Mouse (Mus musculus) midbrain, embryonic 16.5 days (tissue): ENCODE measurements at regions not wholly inside any gene's neighbourhood (a gene's known extent, or its start where the extent isn't known, plus 50 kb on each side); places are given as distances from the start of the nearest gene placed in this dataset.

ENCODE experiments used
- ATAC-seq: fragments of 200-750 bp; cut with Nextera tagmentation; 2 replicates; pipeline ENCODE4 v1.8.0; 2017; ENCODE audit warnings: moderate TSS enrichment
- H3K27ac ChIP-seq: fragments of 300-500 bp; sonication (generic); 2 replicates; pipeline ENCODE4 v1.5.1; 2014; ENCODE audit warnings: mild to moderate bottlenecking, low read length, mixed read lengths
- H3K27me3 ChIP-seq: fragments of 300-500 bp; sonication (generic); 2 replicates; pipeline ENCODE4 v1.6.1; 2014; ENCODE audit warnings: low read depth, low read length, mixed read lengths; ENCODE audit not compliant: control insufficient read depth, insufficient read depth
- H3K36me3 ChIP-seq: fragments of 300-500 bp; sonication (generic); 2 replicates; pipeline ENCODE4 v1.6.1; 2014; ENCODE audit warnings: mild to moderate bottlenecking, low read length, moderate library complexity, mixed read lengths; ENCODE audit not compliant: control insufficient read depth, insufficient read depth
- H3K4me1 ChIP-seq: fragments of 300-500 bp; sonication (generic); 2 replicates; pipeline ENCODE4 v1.6.1; 2014; ENCODE audit warnings: mild to moderate bottlenecking, low read length, mixed read lengths; ENCODE audit not compliant: control insufficient read depth, insufficient read depth
- H3K4me2 ChIP-seq: fragments of 300-500 bp; sonication (generic); 2 replicates; pipeline ENCODE4 v1.6.1; 2014; ENCODE audit warnings: mild to moderate bottlenecking, low read length, mixed read lengths
- H3K4me3 ChIP-seq: fragments of 300-500 bp; sonication (generic); 2 replicates; pipeline ENCODE4 v1.5.1; 2014; ENCODE audit warnings: low read depth, mild to moderate bottlenecking, low read length, moderate library complexity, mixed read lengths
- H3K9ac ChIP-seq: fragments of 300-500 bp; sonication (generic); 2 replicates; pipeline ENCODE4 v1.6.1; 2014; ENCODE audit warnings: low read depth, low read length, mixed read lengths
- H3K9me3 ChIP-seq: fragments of 300-500 bp; sonication (generic); replicated peaks from 2 replicates; pipeline ENCODE4 v1.6.1; 2014; ENCODE audit warnings: mild to moderate bottlenecking, low read length, mixed read lengths; ENCODE audit not compliant: control insufficient read depth, poor library complexity, severe bottlenecking
- WGBS: fragments of 180-500 bp; shearing (Covaris S2); extraction: QIAGEN DNeasy Blood & Tissue Kit; methylation state at CpG from one replicate; pipeline ENCODE4 v1.1.7; 2014; 5-methylcytosine and 5-hydroxymethylcytosine counted together

DNA sequence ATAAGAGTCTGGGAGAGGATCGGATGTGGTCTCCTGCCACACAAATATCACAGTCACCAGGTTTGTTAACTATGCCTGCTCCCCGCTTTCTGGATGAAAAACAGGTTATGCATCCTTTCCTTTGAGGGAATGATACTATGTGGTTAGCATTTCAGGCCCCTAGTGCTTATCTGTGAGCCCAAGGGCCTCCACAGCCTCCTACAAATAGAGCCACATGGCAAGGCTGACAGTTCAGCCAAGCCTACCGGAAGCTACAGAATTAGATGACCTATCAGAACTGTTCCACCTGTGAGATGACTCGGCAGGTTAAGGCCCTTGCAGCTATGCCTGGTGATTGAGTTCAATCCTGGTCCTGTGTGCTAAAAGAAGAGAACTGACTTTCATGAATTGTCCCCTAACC, 91.4 kb upstream of the Cacna1e start:
- Histone ChIP-seq H3K4me3 (no peak overlapping the region), H3K36me3 (no peaks in the 10 kb centered on the region), H3K9me3 (no peaks in the 10 kb centered on the region), H3K4me1 (no peaks in the 10 kb centered on the region), H3K4me2 (no peak overlapping the region), H3K27me3 (no peaks in the 10 kb centered on the region), H3K27ac (no peak overlapping the region), H3K9ac (no peak overlapping the region)
- 93% methylated on average over 4 of the region's 4 CpGs for WGBS
- ATAC-seq: no peak

DNA sequence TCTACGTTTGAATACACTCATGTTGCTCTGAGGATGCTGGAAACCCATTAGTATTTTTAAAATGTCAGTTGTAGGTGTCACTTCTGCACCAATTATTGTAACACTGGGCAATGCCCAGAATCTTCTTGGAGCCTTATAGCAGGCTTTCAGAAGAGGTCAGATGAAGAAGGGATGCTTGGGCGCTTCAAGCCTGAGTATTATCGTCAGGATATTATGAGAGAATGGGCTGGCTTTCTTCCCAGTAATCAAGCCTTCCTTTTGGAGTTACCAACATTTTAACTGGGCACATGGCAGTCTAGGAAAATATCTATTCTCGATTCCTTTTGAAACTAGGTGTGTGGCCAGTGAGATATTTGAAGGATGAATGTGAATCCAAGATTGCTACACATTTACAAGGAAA, 77.0 kb upstream of the Cacna1e start:
- Histone ChIP-seq H3K9me3 (no peaks in the 10 kb centered on the region), H3K4me3 (no peak overlapping the region), H3K4me2 (no peak overlapping the region), H3K4me1 (no peaks in the 10 kb centered on the region), H3K27ac (no peak overlapping the region), H3K27me3 (no peaks in the 10 kb centered on the region), H3K9ac (no peak overlapping the region), H3K36me3 (no peaks in the 10 kb centered on the region)
- 84% methylated on average over 4 of the region's 4 CpGs for WGBS
- ATAC-seq: no peak

DNA sequence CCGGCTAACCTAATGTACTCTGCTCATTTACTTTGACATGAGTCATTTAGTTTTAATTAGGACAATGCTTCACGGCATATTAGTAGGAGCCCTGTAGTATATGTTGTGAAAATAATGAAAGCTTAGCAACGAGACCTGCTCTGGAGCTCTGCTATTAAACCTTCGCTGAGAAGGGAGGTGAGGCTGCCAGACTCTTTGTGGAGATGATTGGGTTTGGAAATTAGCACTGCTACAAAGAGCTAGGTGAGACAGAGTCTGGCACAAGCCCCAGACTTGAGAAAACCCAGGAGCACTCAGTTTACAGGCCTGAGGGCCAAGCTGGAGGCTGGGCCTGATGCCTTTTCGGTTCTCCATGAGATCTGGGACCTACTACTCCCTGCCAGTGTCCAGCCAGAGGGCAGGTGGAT, 72.3 kb upstream of the Cacna1e start:
- Histone ChIP-seq H3K4me1 (peaks cover 10% of the 10 kb centered on the region), H3K36me3 (no peaks in the 10 kb centered on the region), H3K4me2 (no peak overlapping the region), H3K9ac (no peak overlapping the region), H3K9me3 (no peaks in the 10 kb centered on the region), H3K27ac (no peak overlapping the region), H3K4me3 (no peak overlapping the region), H3K27me3 (no peaks in the 10 kb centered on the region)
- WGBS: 63% methylated on average over 5 of the region's 5 CpGs
- no peak for ATAC-seq

DNA sequence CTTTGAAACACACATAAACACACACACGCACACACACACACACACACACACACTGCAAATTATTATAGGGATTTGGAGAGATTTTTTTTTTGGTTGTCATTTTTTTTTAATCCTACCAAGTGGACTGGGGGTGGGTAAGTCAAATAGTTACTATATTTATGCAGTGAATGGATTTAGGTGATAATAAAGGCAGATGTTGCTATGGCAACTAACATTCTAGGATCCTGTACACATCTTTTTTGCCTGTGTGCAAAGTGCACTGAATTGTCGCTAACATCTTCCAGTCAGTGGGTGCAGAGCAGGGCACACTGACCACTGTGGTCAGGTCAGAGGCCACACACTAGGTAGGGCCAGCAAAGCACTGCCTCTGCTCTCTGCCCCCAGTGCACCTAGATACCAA, 68.4 kb upstream of the Cacna1e start:
- Histone ChIP-seq H3K4me3 (no peak overlapping the region), H3K27ac (peak overlapping the region; percentile 71), H3K27me3 (no peaks in the 10 kb centered on the region), H3K4me1 (peaks cover 10% of the 10 kb centered on the region), H3K4me2 (0 out of 2 replicates have a peak overlapping the region, but pooled peaks have one; percentile 13), H3K36me3 (no peaks in the 10 kb centered on the region), H3K9ac (no peak overlapping the region), H3K9me3 (no peaks in the 10 kb centered on the region)
- WGBS: 57% methylated on average over 2 of the region's 2 CpGs
- peak; percentile 32; the same call in 1 of the 2 replicates for ATAC-seq
